Mouse (Mus musculus) liver, adult 2 months (tissue): Measurements from ENCODE around the gene Ciita.

Source experiments
- CTCF ChIP-seq: fragments of 200-500 bp; IDR thresholded peaks from 2 replicates; pipeline ENCODE4 v1.5.1; 2011; ENCODE audit warnings: low read depth, low read length, control low read depth
- POLR2A ChIP-seq: fragments of 200-500 bp; IDR thresholded peaks from 2 replicates; pipeline ENCODE4 v1.6.1; 2011; ENCODE audit warnings: low read length, control low read depth; ENCODE audit not compliant: insufficient read depth; ENCODE audit errors: extremely low read depth

GRCm38 (mm10) chr16:10465011-10465681 lies 14.7 kb upstream of the Ciita start:
- TF ChIP-seq POLR2A: no peak
- no peak for TF ChIP-seq CTCF
